Mouse (Mus musculus) limb, embryonic 11.5 days (tissue): Measurements from ENCODE around the gene Polr2f. TPM values are rescaled to one million over a fixed set of nuclear protein-coding genes. Genes with fewer than 3 reads are reported as not detected.

Experiments used
- ATAC-seq: fragments of 200-750 bp; cut with Nextera tagmentation; 2 replicates; pipeline ENCODE4 v1.8.0; 2017; ENCODE audit warnings: low read depth; ENCODE audit not compliant: insufficient number of reproducible peaks, low FRiP score, low TSS enrichment
- DNase-seq: peaks from one replicate; pipeline ENCODE4 v3.0.0-alpha.2; 2015; ENCODE audit warnings: low spot score
- H3K27ac ChIP-seq: fragments of 300-500 bp; sonication (generic); replicated peaks from 2 replicates; pipeline ENCODE4 v1.5.1; 2014; ENCODE audit warnings: low read depth, mild to moderate bottlenecking, low read length
- H3K27me3 ChIP-seq: fragments of 300-500 bp; sonication (generic); 2 replicates; pipeline ENCODE4 v1.6.1; 2014; ENCODE audit warnings: mild to moderate bottlenecking, low read length, mixed read lengths; ENCODE audit not compliant: control insufficient read depth, insufficient read depth
- H3K36me3 ChIP-seq: fragments of 300-500 bp; sonication (generic); 2 replicates; pipeline ENCODE4 v1.6.1; 2014; ENCODE audit warnings: mild to moderate bottlenecking, low read length, moderate library complexity, mixed read lengths; ENCODE audit not compliant: control insufficient read depth, insufficient read depth
- H3K4me1 ChIP-seq: fragments of 300-500 bp; sonication (generic); 2 replicates; pipeline ENCODE4 v1.6.1; 2014; ENCODE audit warnings: low read length, mixed read lengths; ENCODE audit not compliant: control insufficient read depth, insufficient read depth
- H3K4me2 ChIP-seq: fragments of 300-500 bp; sonication (generic); 2 replicates; pipeline ENCODE4 v1.6.1; 2014; ENCODE audit warnings: low read depth, mild to moderate bottlenecking, moderate library complexity; ENCODE audit not compliant: severe bottlenecking
- H3K4me3 ChIP-seq: fragments of 300-500 bp; sonication (generic); 2 replicates; pipeline ENCODE4 v1.5.1; 2014; ENCODE audit warnings: low read depth, low read length
- H3K9ac ChIP-seq: fragments of 300-500 bp; sonication (generic); 2 replicates; pipeline ENCODE4 v1.6.1; 2014; ENCODE audit warnings: mild to moderate bottlenecking, low read length
- H3K9me3 ChIP-seq: fragments of 300-500 bp; sonication (generic); 2 replicates; pipeline ENCODE4 v1.6.1; 2016; ENCODE audit warnings: low read length; ENCODE audit not compliant: control insufficient read depth
- WGBS: fragments of 180-500 bp; shearing (Covaris S2); extraction: QIAGEN DNeasy Blood & Tissue Kit; methylation state at CpG from one replicate; pipeline ENCODE4 v1.1.7; 2014; 5-methylcytosine and 5-hydroxymethylcytosine counted together
- polyA plus RNA-seq: library from polyadenylated mRNA; unstranded; fragments of >200 nt; fragmentation: Nextera tagmentation; extraction: Ambion mirVana; gene quantifications from 2 replicates; pipeline ENCODE4 v1.2.1, GENCODE M21; 2014

The Polr2f gene
- polyA plus RNA-seq, 1 experiment from 2014 or later, result 385 TPM

DNA sequence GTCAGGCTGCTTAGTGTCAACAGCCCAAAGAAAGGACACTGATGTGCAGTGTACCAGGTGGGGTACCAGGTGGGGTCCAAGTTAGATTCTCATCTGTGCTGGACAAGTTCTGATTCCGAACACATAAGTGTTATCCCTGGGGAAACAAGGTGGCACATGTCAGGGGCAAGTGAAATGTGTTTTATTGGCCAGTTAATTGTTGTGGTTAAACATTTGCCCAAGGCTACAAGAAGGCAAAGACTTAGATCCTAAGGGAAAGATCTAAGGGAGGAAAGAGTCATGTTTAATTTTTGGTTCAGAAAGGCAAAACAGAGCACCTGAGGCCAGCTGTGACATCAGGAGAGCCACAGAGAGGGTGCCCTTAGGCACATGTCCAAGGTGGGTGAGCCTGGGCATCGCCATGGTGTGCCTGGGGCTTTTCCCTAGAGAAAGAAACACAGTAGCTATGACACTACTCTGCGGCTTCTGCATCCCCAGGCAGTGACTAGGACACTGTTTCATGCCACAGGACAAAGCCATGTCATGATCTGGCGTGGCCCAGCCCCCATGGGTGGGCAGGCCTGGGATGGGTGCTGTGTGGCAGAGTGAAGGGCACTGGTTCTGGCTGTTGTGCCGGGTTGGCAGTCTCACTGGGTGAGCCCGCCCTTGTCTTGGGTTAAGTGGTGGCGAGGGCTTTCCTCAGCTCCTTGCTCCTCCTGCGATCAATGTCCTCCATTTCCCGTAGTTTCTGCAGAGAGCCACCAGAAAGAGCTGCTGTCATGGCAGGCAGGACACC is 6.1 kb upstream of the Polr2f start:
- DNase-seq (no peak), ATAC-seq (no peak)
- WGBS, result 88% methylated on average over 9 of the region's 9 CpGs
- no peak overlapping the region for H3K4me2 ChIP-seq
- H3K9me3 ChIP-seq, result no peaks in the 10 kb centered on the region
- no peaks in the 10 kb centered on the region for H3K4me1 ChIP-seq
- no peak overlapping the region for H3K9ac ChIP-seq
- peaks cover 5% of the 10 kb centered on the region; the same call in 1 of the 2 replicates for H3K36me3 ChIP-seq
- H3K27ac ChIP-seq, result no peak overlapping the region
- no peaks in the 10 kb centered on the region for H3K27me3 ChIP-seq
- H3K4me3 ChIP-seq, result no peak overlapping the region

DNA sequence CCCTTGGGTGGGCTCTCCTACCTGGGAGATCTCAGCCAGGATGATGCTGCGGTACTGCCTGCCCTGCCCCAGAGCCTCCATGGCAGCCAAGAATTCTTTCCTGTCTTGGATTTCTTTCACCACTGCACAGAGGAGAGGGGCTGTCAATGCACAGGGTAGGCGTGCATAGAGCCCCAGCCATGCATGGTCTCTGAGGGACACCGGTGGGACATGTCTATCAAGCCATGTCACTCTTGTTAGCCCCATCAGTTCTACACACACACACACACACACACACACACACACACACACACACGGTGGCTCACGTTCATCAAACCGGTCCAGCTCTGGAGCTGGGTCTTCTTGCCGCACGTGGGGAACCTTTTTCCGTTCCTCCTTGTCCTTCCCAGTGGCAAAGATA is 5.5 kb upstream of the Polr2f start:
- no peaks in the 10 kb centered on the region for H3K9me3 ChIP-seq
- WGBS, result 85% methylated on average over 9 of the region's 9 CpGs
- ATAC-seq (no peak), DNase-seq (no peak)
- no peak overlapping the region for H3K4me2 ChIP-seq
- peaks cover 5% of the 10 kb centered on the region; the same call in 1 of the 2 replicates for H3K36me3 ChIP-seq
- no peak overlapping the region for H3K27ac ChIP-seq
- no peaks in the 10 kb centered on the region for H3K4me1 ChIP-seq
- no peaks in the 10 kb centered on the region for H3K27me3 ChIP-seq
- no peak overlapping the region for H3K4me3 ChIP-seq
- no peak overlapping the region for H3K9ac ChIP-seq

DNA sequence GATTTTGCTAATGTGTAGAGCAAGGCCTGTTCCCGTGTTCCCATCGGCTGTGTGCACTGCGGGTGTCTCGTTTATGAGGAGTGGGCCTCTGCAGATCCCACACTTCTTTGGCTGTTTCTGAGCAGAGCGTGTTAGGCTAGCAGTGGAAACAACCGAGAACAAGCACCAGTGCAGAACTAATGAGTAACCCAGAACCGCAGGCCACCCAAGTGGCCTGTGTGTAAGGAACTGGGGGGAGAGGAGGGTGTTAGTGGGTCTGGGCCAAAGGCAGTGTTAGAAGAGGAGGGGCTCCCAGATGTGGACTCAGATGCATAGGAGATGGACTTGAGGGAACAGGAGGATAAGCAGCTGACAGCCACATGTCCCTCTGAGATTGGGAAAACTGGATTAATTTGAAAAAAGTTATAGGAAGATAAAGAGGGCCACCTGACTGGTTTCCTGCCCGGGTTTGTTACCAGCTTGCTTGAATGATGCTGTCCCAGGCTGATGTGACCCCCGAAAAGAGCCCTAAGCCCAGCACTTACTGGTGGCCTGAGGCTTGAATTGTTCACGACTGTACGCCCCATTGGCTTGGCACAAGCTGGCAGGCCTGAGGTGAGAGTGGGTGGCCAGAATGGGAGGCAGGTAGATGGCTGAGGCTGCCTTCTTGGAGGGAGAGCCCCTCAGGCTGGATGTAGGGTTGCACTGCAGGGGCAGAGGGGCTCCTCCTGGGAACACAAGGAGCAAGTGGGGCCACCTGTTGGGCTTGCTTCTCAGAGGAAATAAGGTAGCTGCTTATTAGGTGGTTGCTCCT is 4.8 kb upstream of the Polr2f start:
- Histone ChIP-seq H3K9ac (no peak overlapping the region), H3K27ac (no peak overlapping the region), H3K4me1 (no peaks in the 10 kb centered on the region), H3K4me2 (no peak overlapping the region), H3K27me3 (no peaks in the 10 kb centered on the region), H3K36me3 (peaks cover 5% of the 10 kb centered on the region; the same call in 1 of the 2 replicates), H3K9me3 (no peaks in the 10 kb centered on the region), H3K4me3 (no peak overlapping the region)
- no peak; the same call in 1 of the 2 replicates for ATAC-seq
- 67% methylated on average over 11 of the region's 11 CpGs for WGBS
- no peak for DNase-seq

DNA sequence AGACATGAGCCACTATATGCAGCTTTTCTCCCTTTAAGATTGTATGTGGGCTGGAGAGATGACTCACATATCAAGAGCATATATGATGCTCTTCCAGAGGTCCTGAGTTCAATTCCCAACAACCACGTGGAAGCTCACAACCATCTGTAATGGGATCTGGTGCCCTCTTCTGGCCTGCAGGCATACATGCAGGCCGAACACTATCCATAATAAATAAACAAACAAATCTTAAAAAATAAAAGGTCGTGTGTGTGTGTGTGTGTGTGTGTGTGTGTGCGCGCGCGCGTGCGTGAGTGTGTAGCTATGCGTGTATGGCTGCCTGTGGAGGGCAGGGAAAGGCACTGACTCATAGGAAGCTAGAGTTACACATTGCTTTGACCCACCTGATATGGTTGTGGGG is 1.2 kb upstream of the Polr2f start:
- H3K4me3 ChIP-seq, result no peak overlapping the region
- WGBS, result 66% methylated on average over 10 of the region's 10 CpGs
- ATAC-seq, result no peak
- H3K4me1 ChIP-seq, result peaks cover 6% of the 10 kb centered on the region; the same call in 1 of the 2 replicates
- no peak overlapping the region for H3K4me2 ChIP-seq
- H3K9ac ChIP-seq, result no peak overlapping the region
- no peak overlapping the region for H3K27ac ChIP-seq
- 0 out of 2 replicates have a peak, but pooled peaks cover 4% of the 10 kb centered on the region for H3K36me3 ChIP-seq
- DNase-seq, result no peak
- no peaks in the 10 kb centered on the region for H3K27me3 ChIP-seq
- H3K9me3 ChIP-seq, result no peaks in the 10 kb centered on the region

DNA sequence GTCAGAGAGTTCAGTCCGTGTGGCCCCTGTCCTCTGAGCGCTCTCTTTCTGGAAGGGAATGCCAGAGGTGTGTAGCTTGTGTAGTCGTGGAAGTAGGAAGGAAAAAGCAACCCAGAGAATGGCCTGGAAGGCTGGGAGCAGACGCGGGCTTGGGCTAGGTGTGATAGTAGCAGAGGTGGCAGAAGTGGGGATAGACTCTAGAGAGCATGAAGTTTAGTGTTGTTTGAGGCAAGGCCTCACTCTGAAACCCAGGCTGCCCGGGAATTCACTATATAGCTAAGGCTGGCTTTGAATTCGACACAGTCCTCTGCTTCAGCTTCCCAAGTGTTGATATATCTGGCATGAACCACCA is 733 bp downstream of the Polr2f start:
- H3K4me2 ChIP-seq, result peak overlapping the region; percentile 93
- DNase-seq (no peak), ATAC-seq (no peak; the same call in 1 of the 2 replicates)
- peak overlapping the region; percentile 81 for H3K9ac ChIP-seq
- H3K27ac ChIP-seq, result peak overlapping the region; percentile 22; the same call in 1 of the 2 replicates
- 2% methylated on average over 7 of the region's 7 CpGs for WGBS
- H3K27me3 ChIP-seq, result no peaks in the 10 kb centered on the region
- H3K4me3 ChIP-seq, result peak overlapping the region; percentile 89
- H3K9me3 ChIP-seq, result no peaks in the 10 kb centered on the region
- peaks cover 6% of the 10 kb centered on the region; the same call in 1 of the 2 replicates for H3K4me1 ChIP-seq
- peaks cover 6% of the 10 kb centered on the region; the same call in 1 of the 2 replicates for H3K36me3 ChIP-seq

DNA sequence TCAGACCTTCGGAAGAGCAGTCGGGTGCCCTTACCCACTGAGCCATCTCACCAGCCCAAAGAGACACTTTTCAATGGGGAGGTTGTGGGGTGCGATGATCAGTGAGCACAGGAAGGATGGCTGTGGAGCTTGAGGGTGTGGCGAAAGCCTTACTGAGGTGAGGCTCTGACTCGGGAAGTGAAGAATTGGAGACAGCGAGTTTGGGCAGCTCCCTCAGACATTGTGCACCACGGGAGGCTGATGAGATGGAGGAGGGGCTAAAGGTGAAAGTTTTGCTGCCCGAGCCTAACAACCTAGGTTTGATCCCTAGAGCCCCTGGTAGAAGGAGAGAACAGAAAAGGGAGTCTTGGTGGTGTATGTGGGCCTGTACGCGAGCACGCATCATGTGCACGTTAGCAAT is 2.5 kb downstream of the Polr2f start:
- DNase-seq (no peak), ATAC-seq (no peak)
- H3K9ac ChIP-seq, result no peak overlapping the region
- H3K27me3 ChIP-seq, result no peaks in the 10 kb centered on the region
- no peak overlapping the region for H3K27ac ChIP-seq
- H3K36me3 ChIP-seq, result peaks cover 14% of the 10 kb centered on the region; the same call in 1 of the 2 replicates
- H3K4me3 ChIP-seq, result no peak overlapping the region
- H3K4me2 ChIP-seq, result no peak overlapping the region
- no peaks in the 10 kb centered on the region for H3K9me3 ChIP-seq
- WGBS, result 79% methylated on average over 12 of the region's 12 CpGs
- peaks cover 6% of the 10 kb centered on the region; the same call in 1 of the 2 replicates for H3K4me1 ChIP-seq

DNA sequence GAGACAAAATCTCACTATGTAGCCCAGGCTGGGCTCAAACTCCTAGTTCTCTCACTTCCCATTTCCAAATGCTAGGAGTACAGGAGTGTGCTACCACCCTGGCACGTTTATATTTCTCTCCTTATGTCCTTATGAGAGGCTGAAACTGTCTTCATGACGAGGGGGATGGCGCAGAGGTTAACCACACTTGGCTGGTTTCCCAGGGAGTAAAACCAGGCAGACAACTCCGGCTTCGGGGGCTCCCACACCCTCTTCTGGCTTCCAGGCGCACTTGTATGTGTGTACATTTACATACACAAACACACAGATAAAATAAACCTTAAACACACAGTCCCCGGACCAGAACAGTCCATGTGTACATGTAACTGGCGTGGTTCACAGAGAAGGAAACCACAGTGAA is 3.2 kb downstream of the Polr2f start:
- Histone ChIP-seq H3K36me3 (peaks cover 17% of the 10 kb centered on the region; the same call in 1 of the 2 replicates), H3K4me3 (no peak overlapping the region), H3K27me3 (no peaks in the 10 kb centered on the region), H3K4me1 (peaks cover 6% of the 10 kb centered on the region; the same call in 1 of the 2 replicates), H3K4me2 (no peak overlapping the region), H3K9me3 (no peaks in the 10 kb centered on the region), H3K27ac (no peak overlapping the region), H3K9ac (no peak overlapping the region)
- WGBS, result 94% methylated on average over 8 of the region's 8 CpGs
- no peak for DNase-seq
- ATAC-seq, result no peak

DNA sequence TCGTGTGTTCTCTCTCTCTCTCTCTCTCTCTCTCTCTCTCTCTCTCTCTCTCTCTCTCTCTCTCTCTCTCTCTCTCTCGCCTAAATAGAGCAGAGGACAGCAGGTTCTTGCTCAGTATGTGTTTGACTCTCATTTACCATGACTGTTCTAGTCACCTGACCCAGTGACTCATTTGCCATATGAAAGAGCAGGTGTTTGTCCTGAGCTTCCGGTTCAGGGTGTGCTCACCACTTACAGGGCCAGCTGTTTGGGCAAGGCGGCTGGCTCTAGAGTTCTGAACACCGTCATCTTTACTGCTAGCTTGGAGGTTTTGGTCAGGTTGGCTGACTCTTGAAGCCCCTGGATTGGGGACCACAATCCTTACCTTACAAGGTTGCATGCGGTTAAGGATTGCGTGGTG is 4.7 kb downstream of the Polr2f start:
- Histone ChIP-seq H3K27me3 (no peaks in the 10 kb centered on the region), H3K36me3 (peaks cover 22% of the 10 kb centered on the region; the same call in 1 of the 2 replicates), H3K4me3 (no peak overlapping the region), H3K9ac (no peak overlapping the region), H3K9me3 (no peaks in the 10 kb centered on the region), H3K4me1 (peaks cover 6% of the 10 kb centered on the region; the same call in 1 of the 2 replicates), H3K4me2 (no peak overlapping the region), H3K27ac (no peak overlapping the region)
- DNase-seq, result no peak
- WGBS, result 93% methylated on average over 7 of the region's 7 CpGs
- ATAC-seq, result no peak
